14 mouse cellular contexts compared by ENCODE assay signal in genomic region chr13:38626229-38626525, GRCm38 (mm10). TPM values are rescaled to one million over a fixed set of nuclear protein-coding genes. Genes with fewer than 3 reads are reported as not detected.
A peak's percentile ranks its signal among the peaks of the same experiment; 100 is the strongest.
DNase-seq lines count a peak whose midpoint lies in the region; ATAC-seq and TF ChIP-seq lines count a peak whose summit lies in the region.
"Had no signal": no experiment of that assay in that cellular context is flagged by ENCODE, and none has a peak within 500 bp of the region (broad histone marks: within the 10 kb centered on the region; RNA-seq: fewer than 3 reads in every experiment).

No protein-coding gene starts in this region.

- no peak overlapping the region for H3K4me3 ChIP-seq in heart, embryonic 12.5 days
- no peak overlapping the region for H3K4me3 ChIP-seq in liver, adult 2 months (ENCODE audit: insufficient read depth, low read depth, low read length)
- no peak overlapping the region for H3K4me3 ChIP-seq in liver, postnatal 0 days (ENCODE audit: low read depth, low read length)
- H3K4me3 ChIP-seq in testis, adult 2 months (ENCODE audit: control insufficient read depth, low read depth, low read length): no peak overlapping the region
- no peak overlapping the region for H3K4me3 ChIP-seq in stomach, postnatal 0 days (ENCODE audit: low read depth, low read length)
- H3K4me3 ChIP-seq: embryonic facial prominence, embryonic 12.5 days; gastrocnemius, adult 2 months; left cerebral cortex, adult 2 months; midbrain, embryonic 12.5 days had no signal

- no peak overlapping the region for H3K4me2 ChIP-seq in heart, embryonic 12.5 days
- no peak overlapping the region for H3K4me2 ChIP-seq in liver, postnatal 0 days (ENCODE audit: low read depth, low read length)
- H3K4me2 ChIP-seq in stomach, postnatal 0 days (replicated peaks; ENCODE audit: low read depth): no peak overlapping the region
- H3K4me2 ChIP-seq: embryonic facial prominence, embryonic 12.5 days; midbrain, embryonic 12.5 days had no signal

- TF ChIP-seq EP300 in liver, postnatal 0 days (IDR thresholded peaks at IDR 0.05; ENCODE audit: low read depth): no peak
- TF ChIP-seq EP300 in stomach, postnatal 0 days (optimal IDR thresholded peaks at IDR 0.05): no peak

- H3K36me3 ChIP-seq in heart, embryonic 12.5 days: peaks cover 24% of the 10 kb centered on the region
- peaks cover 10% of the 10 kb centered on the region for H3K36me3 ChIP-seq in liver, adult 2 months (ENCODE audit: control insufficient read depth, insufficient read depth, low read length)
- peaks cover 10% of the 10 kb centered on the region; the same call in 1 of the 2 replicates for H3K36me3 ChIP-seq in liver, postnatal 0 days (replicated peaks; ENCODE audit: insufficient read depth, low read length)
- H3K36me3 ChIP-seq in testis, adult 2 months (ENCODE audit: control insufficient read depth, insufficient read depth, low read length): no peaks in the 10 kb centered on the region
- H3K36me3 ChIP-seq in stomach, postnatal 0 days (ENCODE audit: control insufficient read depth, insufficient read depth, low read length): no peaks in the 10 kb centered on the region

- 0 out of 2 replicates have a peak overlapping the region, but pooled peaks have one; percentile 25 for H3K9ac ChIP-seq in heart, embryonic 12.5 days
- H3K9ac ChIP-seq in liver, adult 2 months (ENCODE audit: low read depth, low read length): peak overlapping the region; percentile 8; the same call in 1 of the 2 replicates
- H3K9ac ChIP-seq in liver, postnatal 0 days (replicated peaks): no peak overlapping the region
- H3K9ac ChIP-seq in stomach, postnatal 0 days (ENCODE audit: low read length): peak overlapping the region; percentile 14; the same call in 1 of the 2 replicates
- H3K9ac ChIP-seq: embryonic facial prominence, embryonic 12.5 days; midbrain, embryonic 12.5 days had no signal

- WGBS in heart, embryonic 12.5 days: 30% methylated on average over 6 of the region's 6 CpGs
- 57% methylated on average over 6 of the region's 6 CpGs for WGBS in liver, adult 2 months
- 48% methylated on average over 6 of the region's 6 CpGs for WGBS in liver, postnatal 0 days (ENCODE audit: insufficient replicate concordance)
- WGBS in stomach, postnatal 0 days: 33% methylated on average over 6 of the region's 6 CpGs

- ATAC-seq in heart, embryonic 12.5 days (ENCODE audit: insufficient number of reproducible peaks, low FRiP score): no peak
- no peak for ATAC-seq in liver, postnatal 0 days
- ATAC-seq in stomach, postnatal 0 days (ENCODE audit: low FRiP score, low TSS enrichment): no peak

- H3K79me2 ChIP-seq in liver, adult 2 months (ENCODE audit: control insufficient read depth, insufficient read depth, low read length): no peaks in the 10 kb centered on the region

- no peak for DNase-seq in heart, adult 18-20 months
- DNase-seq in liver, adult 2 months (ENCODE audit: extremely low read depth, low read depth, low spot score): no peak
- DNase-seq in liver, postnatal 0 days: no peak
- no peak for DNase-seq in testis, postnatal 14 days (ENCODE audit: low spot score)
- no peak for DNase-seq in stomach, postnatal 0 days (ENCODE audit: low spot score)
- DNase-seq in adrenal gland, postnatal 25 days: no peak
- DNase-seq: cerebellum, adult 18-20 months; gastrocnemius, adult 2 months had no signal

- no peaks in the 10 kb centered on the region for H3K27me3 ChIP-seq in heart, embryonic 12.5 days (replicated peaks)
- H3K27me3 ChIP-seq in liver, adult 2 months (ENCODE audit: control insufficient read depth, insufficient read depth, low read length): no peaks in the 10 kb centered on the region
- H3K27me3 ChIP-seq in liver, postnatal 0 days (ENCODE audit: insufficient read depth, low read length): no peaks in the 10 kb centered on the region
- H3K27me3 ChIP-seq in testis, adult 2 months (ENCODE audit: control insufficient read depth, insufficient read depth, low read length): no peaks in the 10 kb centered on the region
- no peaks in the 10 kb centered on the region for H3K27me3 ChIP-seq in stomach, postnatal 0 days (ENCODE audit: control insufficient read depth, insufficient read depth, low read length)
- H3K27me3 ChIP-seq: embryonic facial prominence, embryonic 12.5 days; midbrain, embryonic 12.5 days had no signal

- TF ChIP-seq POLR2A in liver, adult 2 months (IDR thresholded peaks at IDR 0.05; ENCODE audit: extremely low read depth, insufficient read depth, low read length): no peak
- no peak for TF ChIP-seq POLR2A in testis, adult 2 months (IDR thresholded peaks at IDR 0.05; ENCODE audit: control insufficient read depth, low read depth, low read length)

- H3K27ac ChIP-seq in heart, embryonic 12.5 days (ENCODE audit: poor library complexity, severe bottlenecking): no peak overlapping the region
- H3K27ac ChIP-seq in liver, adult 2 months (replicated peaks; ENCODE audit: insufficient read depth, low read depth, low read length): no peak overlapping the region
- no peak overlapping the region for H3K27ac ChIP-seq in liver, postnatal 0 days (ENCODE audit: low read depth)
- peak overlapping the region; percentile 58 for H3K27ac ChIP-seq in testis, adult 2 months (ENCODE audit: control insufficient read depth, insufficient read depth, low read depth, low read length)
- H3K27ac ChIP-seq in stomach, postnatal 0 days (replicated peaks): no peak overlapping the region
- H3K27ac ChIP-seq: embryonic facial prominence, embryonic 12.5 days; gastrocnemius, adult 2 months; kidney, postnatal 0 days; left cerebral cortex, adult 2 months; midbrain, embryonic 12.5 days had no signal

- TF ChIP-seq CTCF in liver, adult 2 months (IDR thresholded peaks at IDR 0.05; ENCODE audit: low read depth, low read length): no peak
- no peak for TF ChIP-seq CTCF in liver, postnatal 0 days (IDR thresholded peaks at IDR 0.05; ENCODE audit: low read depth)
- TF ChIP-seq CTCF in testis, adult 2 months (IDR thresholded peaks at IDR 0.05; ENCODE audit: control insufficient read depth, insufficient read depth, insufficient replicate concordance, low read depth, low read length): no peak
- TF ChIP-seq CTCF in stomach, postnatal 0 days (IDR thresholded peaks at IDR 0.05; ENCODE audit: low read depth): no peak

- H3K4me1 ChIP-seq in heart, embryonic 12.5 days (replicated peaks): peaks cover 7% of the 10 kb centered on the region; the same call in 1 of the 2 replicates
- 0 out of 2 replicates have a peak, but pooled peaks cover 6% of the 10 kb centered on the region for H3K4me1 ChIP-seq in liver, adult 2 months (ENCODE audit: control insufficient read depth, insufficient read depth, low read length)
- peaks cover 8% of the 10 kb centered on the region for H3K4me1 ChIP-seq in liver, postnatal 0 days (ENCODE audit: insufficient read depth)
- no peaks in the 10 kb centered on the region for H3K4me1 ChIP-seq in testis, adult 2 months (ENCODE audit: control insufficient read depth, insufficient read depth, low read length)
- no peaks in the 10 kb centered on the region for H3K4me1 ChIP-seq in stomach, postnatal 0 days (replicated peaks; ENCODE audit: control insufficient read depth, insufficient read depth)
- H3K4me1 ChIP-seq: embryonic facial prominence, embryonic 12.5 days; midbrain, embryonic 12.5 days had no signal

- no peaks in the 10 kb centered on the region for H3K9me3 ChIP-seq in heart, embryonic 12.5 days (replicated peaks)
- H3K9me3 ChIP-seq in liver, postnatal 0 days (ENCODE audit: low read length): no peaks in the 10 kb centered on the region
- H3K9me3 ChIP-seq in stomach, postnatal 0 days (ENCODE audit: control insufficient read depth, low read length): no peaks in the 10 kb centered on the region
- H3K9me3 ChIP-seq: embryonic facial prominence, embryonic 12.5 days; midbrain, embryonic 12.5 days had no signal

RNA-seq across cellular contexts. Expression of gene Bloc1s5, which starts 8.7 kb away (rescaled TPM):
- polyA plus RNA-seq in heart, embryonic 12.5 days (2016; fragmentation: Nextera tagmentation; extraction: Ambion mirVana): 16.9 and 17.8 TPM in 2 replicates
- 10 to 100 TPM; 12.7 to 13.0 TPM for total RNA-seq in heart, adult 18-20 months (2021)
- total RNA-seq in liver, adult 2 months (2014; rRNA removed): 12.6 and 13.0 TPM in 2 replicates
- polyA plus RNA-seq in liver, adult 2 months (2012; rRNA removed): 7.2 and 7.8 TPM in 2 replicates
- 13.9 and 16.0 TPM in 2 replicates for polyA plus RNA-seq in liver, postnatal 0 days (2015; fragmentation: Nextera tagmentation; extraction: Ambion mirVana)
- polyA plus RNA-seq in testis, adult 2 months (2012; rRNA removed): 4.6 and 5.3 TPM in 2 replicates
- polyA plus RNA-seq in stomach, postnatal 0 days (2015; fragmentation: Nextera tagmentation; extraction: Ambion mirVana): 12.2 and 12.5 TPM in 2 replicates
- total RNA-seq in adrenal gland, postnatal 25 days (2021): 13.8 and 24.4 TPM in 2 replicates

RNA-seq across cellular contexts. Expression of gene Eef1e1, which starts 32.7 kb away (rescaled TPM):
- polyA plus RNA-seq in heart, embryonic 12.5 days (2016; fragmentation: Nextera tagmentation; extraction: Ambion mirVana): 36.8 and 37.1 TPM in 2 replicates
- 10 to 100 TPM in 1 of 2 experiments, 1 to 10 TPM in 1; 9.3 to 14.2 TPM for total RNA-seq in heart, adult 18-20 months (2021)
- total RNA-seq in liver, adult 2 months (2014; rRNA removed): 5.6 and 7.1 TPM in 2 replicates
- polyA plus RNA-seq in liver, adult 2 months (2012; rRNA removed): 4.0 and 4.3 TPM in 2 replicates
- polyA plus RNA-seq in liver, postnatal 0 days (2015; fragmentation: Nextera tagmentation; extraction: Ambion mirVana): 23.9 and 25.5 TPM in 2 replicates
- polyA plus RNA-seq in testis, adult 2 months (2012; rRNA removed): 4.0 and 4.7 TPM in 2 replicates
- 24.5 and 25.6 TPM in 2 replicates for polyA plus RNA-seq in stomach, postnatal 0 days (2015; fragmentation: Nextera tagmentation; extraction: Ambion mirVana)
- 30.4 and 36.9 TPM in 2 replicates for total RNA-seq in adrenal gland, postnatal 25 days (2021)
